Mouse (Mus musculus) C2C12 (cell line): ENCODE results near the gene Rnf4.

ENCODE experiments used
- CTCF ChIP-seq: IDR thresholded peaks from one replicate; pipeline ENCODE4 v1.5.1; 2011; ENCODE audit not compliant: control insufficient read depth, insufficient read depth, insufficient read length
- MYOG ChIP-seq: IDR thresholded peaks from one replicate; pipeline ENCODE4 v1.6.1; 2011; ENCODE audit not compliant: control insufficient read depth, insufficient read length; ENCODE audit errors: extremely low read depth
- USF1 ChIP-seq: IDR thresholded peaks from one replicate; pipeline ENCODE4 v1.6.1; 2011; ENCODE audit warnings: low read depth, mild to moderate bottlenecking, control low read depth, moderate library complexity

DNA sequence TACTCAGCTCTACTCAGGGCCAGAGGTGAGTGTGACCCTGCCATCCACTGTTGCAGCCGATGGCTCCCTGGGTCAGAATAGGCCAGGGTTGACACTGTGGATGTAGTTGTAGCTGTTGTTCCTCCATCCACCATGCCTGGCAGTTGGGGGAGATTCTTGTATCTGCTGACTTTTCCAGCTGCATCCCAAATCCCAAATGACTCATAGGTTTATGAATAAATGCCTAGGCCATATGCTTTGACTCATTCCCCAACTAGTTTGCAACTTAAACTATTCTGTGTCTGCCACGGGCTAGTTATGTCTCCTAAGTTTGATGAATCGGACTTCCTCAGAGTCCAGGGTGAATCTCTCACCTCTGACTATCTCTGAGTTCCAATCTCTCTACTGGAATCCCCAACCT, 24.2 kb downstream of the Rnf4 start:
- TF ChIP-seq CTCF (no peak), USF1 (no peak), MYOG (no peak)
